Mouse (Mus musculus): ENCODE measurements around the gene Afap1.

The Afap1 gene

DNA sequence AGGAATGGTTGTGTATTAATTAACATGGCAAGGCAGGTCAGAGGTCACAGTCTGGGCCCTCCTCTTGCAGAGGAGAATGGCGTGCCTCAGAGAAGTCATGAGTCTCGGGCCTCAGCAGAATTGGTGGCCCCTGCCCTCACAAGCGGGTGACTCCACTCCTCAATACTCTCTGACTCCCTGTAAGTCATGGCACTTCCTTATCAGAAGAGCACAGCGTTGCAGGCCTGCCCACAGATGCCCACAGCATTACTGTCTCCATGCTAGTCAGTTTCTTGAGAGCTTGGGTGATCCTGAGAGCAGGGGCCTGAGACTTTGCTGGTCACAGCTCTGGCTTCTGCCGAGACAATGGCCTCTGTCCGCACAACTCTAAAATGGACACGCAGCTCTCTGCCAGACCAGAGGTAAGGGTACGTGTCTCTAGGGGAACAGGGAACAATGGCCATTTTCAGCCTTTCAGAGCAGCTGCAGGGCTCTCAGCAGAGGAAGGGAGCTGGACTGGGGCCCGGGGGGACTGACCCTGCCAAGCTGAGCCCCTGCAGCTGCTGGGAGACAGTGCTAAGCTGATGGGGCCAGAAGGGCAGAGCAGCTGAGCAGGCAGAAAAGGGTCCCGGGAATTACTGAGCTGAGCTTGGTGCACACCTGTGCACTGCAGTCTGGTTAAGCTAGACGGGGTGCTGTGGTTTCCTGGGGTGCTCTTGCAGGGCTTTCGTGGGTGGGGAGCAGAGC is 77.4 kb downstream of the Afap1 start:
- DNase-seq (ENCODE audit: extremely low read depth, insufficient read length, low spot score) = no peak

- DNase-seq (ENCODE audit: extremely low read depth, insufficient read length, low spot score) = peak; percentile 32
These were observed 78.9 kb downstream of the Afap1 start for GRCm38 (mm10) chr5:35971841-35972578.

DNA sequence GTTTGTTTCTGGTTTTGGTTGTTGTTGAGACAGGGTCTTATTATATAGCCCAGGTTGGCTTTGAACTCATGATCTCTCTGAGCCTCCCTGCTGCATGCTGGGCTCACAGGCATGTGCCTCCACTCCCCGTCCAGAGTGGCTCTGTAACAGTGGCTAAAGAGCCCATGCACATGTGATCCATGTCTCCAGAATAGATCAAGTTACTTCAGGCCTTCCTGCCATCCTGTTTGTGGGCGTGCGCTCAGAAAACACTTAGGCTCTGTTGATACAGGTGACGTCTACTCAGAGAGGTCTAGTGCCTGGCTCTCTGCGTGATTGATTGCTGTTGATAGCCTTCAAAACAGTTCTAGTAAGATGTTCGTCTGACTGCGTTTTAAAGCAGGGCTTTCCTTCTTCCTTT is 79.6 kb downstream of the Afap1 start:
- no peak for DNase-seq (ENCODE audit: extremely low read depth, insufficient read length, low spot score)

- peak; percentile 59 for DNase-seq (ENCODE audit: extremely low read depth, insufficient read length, low spot score)
These were observed 80.7 kb downstream of the Afap1 start for GRCm38 (mm10) chr5:35973800-35974199.

DNA sequence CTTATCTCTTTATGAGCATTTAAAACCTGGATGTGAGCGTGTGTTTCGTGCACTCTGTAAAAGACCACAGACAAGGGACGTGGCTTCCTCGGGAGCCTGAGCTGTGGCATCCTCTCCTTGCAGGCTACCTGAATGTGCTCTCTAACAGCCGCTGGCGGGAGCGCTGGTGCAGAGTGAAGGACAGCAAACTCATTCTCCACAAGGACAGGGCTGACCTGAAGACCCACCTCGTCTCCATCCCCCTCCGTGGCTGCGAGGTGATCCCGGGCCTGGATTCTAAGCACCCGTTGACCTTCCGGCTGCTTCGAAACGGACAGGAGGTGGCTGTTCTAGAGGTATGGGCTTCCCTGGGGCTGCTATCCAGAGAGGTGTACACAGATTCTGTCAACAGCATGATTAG is 81.1 kb downstream of the Afap1 start:
- DNase-seq (ENCODE audit: extremely low read depth, insufficient read length, low spot score) = no peak

DNA sequence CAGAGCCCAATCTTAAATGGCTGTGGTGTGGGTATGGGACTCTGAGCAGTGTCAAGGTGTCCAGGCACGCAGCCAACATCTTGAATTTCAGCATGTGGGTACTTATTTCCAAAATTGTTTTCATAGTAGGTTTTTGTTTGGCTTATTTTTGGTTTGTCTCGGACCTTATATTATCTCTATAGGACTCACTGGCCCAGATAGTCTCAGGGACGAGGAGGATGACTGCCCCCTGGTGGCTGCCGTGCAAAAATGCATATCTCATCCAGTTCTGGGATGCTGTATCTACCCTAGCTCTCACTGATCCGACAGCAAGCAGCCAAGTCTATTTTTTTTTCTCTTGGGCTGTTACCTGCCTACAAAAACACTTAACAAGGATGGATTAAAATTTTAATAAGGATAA is 82.6 kb downstream of the Afap1 start:
- DNase-seq (ENCODE audit: extremely low read depth, insufficient read length, low spot score) = no peak

- DNase-seq (ENCODE audit: extremely low read depth, insufficient read length, low spot score) = no peak
These were observed 87.4 kb downstream of the Afap1 start for GRCm38 (mm10) chr5:35980542-35980941.

GRCm38 (mm10) chr5:35981341-35981740 is 88.2 kb downstream of the Afap1 start:
- no peak for DNase-seq (ENCODE audit: extremely low read depth, insufficient read length, low spot score)

DNA sequence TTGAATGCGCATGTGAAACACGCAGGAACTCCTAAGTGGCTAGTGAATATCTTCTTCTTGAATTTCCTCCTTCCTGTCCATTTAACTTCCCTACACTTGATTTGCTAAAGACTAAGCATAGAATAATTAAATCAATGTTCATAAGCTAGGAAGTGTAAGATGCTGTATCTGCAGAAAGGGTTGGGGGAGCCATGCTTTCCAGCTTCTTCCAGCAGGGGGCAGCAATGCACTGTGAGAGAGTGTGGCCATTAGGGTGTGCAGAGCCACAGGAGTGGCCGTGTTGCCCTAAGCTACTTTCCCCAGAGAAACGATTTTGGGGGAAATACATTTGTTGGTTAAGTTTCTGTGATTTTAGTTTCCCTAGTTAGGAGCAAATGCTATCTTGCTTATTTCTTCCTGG is 88.9 kb downstream of the Afap1 start:
- no peak for DNase-seq (ENCODE audit: extremely low read depth, insufficient read length, low spot score)

- no peak for DNase-seq (ENCODE audit: extremely low read depth, insufficient read length, low spot score)
These were observed 92.5 kb downstream of the Afap1 start for GRCm38 (mm10) chr5:35985611-35986010.

- DNase-seq (ENCODE audit: extremely low read depth, insufficient read length, low spot score) = no peak
These were observed 95.0 kb downstream of the Afap1 start for GRCm38 (mm10) chr5:35988085-35988484.

- DNase-seq (ENCODE audit: extremely low read depth, insufficient read length, low spot score) = no peak
These were observed 96.4 kb downstream of the Afap1 start for GRCm38 (mm10) chr5:35989506-35989905.

DNA sequence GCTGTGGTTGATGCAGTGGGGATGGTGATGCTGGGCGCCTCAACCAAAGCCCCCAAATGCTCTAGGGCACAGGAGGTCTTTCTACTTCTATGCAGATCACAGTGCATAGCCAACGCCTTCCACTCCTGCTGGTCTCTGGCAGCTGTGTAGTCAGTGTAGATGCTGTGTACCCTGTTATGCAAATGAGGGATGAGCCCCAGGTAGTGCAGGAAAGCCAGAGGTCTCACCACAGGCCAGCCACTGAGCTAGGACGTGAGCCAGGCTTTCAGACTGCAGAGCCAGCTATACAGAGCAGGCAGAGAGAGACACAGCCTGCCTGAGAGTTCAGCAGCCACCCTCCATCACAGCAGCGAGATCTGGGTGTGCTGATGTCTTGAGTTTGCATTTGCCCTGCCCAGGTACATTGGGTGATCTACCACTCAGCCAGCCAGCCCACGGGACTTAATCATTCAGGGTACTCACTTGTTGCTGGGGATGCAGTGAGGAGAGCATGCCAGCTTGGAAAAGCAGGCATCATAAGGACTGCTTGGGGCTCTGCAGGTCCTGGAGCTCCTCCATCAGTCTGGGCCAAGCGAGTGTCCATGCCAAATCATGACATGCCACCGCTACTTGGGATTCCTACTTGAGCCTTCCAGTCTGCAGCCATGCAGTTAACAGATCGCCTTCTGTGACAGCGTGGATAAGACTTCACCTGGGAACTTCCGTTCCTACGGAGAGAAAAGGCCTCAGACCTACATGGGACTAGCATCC is 97.0 kb downstream of the Afap1 start:
- DNase-seq (ENCODE audit: extremely low read depth, insufficient read length, low spot score) = no peak

GRCm38 (mm10) chr5:36003797-36004196 is 110.7 kb downstream of the Afap1 start:
- DNase-seq (ENCODE audit: extremely low read depth, insufficient read length, low spot score) = no peak

DNA sequence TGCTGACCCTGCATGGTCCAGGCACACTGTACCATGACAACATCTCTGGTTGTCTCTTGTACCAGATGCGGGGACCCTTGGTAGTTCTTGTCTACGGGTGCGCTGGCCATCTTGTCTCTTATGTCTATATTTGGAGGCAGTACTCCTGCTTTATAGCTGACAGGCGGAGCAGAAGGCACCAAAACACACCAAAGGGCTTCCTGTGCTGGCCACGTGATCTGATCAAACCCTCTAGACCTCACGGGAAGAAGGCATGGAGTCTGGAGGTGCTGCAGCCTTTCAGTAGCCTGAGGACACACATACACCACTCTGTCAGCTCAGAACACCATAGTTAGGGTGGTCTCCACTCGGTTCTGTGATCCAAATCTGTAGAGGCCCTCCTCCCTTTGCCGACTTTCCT is 113.0 kb downstream of the Afap1 start:
- no peak for DNase-seq (ENCODE audit: extremely low read depth, insufficient read length, low spot score)

DNA sequence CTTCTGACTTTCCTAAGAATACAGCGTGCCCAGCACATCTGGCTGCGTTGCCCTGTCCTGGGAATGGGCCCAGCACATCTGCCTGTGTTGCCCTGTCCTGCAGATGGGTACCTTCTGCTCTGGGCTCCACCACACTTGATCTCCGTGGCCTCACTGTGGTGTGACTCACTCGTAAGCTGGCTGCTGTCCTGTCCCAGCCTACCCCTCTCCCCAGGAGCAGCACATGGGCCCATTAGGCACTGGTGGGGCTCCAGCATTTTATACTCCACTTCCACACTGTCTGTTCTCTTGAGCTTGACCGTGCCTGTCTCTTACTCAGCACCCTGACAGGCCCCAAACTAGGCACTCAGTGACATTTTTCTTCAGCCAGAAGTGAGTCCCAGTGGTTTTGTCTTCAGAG is 113.5 kb downstream of the Afap1 start:
- peak; percentile 52 for DNase-seq (ENCODE audit: extremely low read depth, insufficient read length, low spot score)

DNA sequence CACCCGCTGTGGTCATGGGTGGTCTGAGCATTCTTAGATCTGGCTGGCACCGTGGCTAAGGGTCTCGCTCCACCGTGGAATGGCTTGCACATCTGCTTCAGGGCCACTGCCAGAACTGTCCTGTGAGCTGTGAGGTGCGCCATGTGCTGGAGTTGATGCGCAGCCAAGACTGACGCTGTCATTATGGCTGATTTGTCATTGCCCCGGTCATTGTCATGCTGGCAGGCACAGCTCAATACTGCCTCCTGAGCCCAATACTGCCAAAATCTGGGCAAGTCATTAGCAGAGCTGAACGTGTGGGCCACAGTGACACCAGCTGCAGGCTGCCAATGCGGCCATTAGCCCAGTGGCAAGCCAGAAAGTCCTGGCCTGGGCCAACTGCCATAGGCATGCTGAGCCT is 114.5 kb downstream of the Afap1 start:
- peak; percentile 27 for DNase-seq (ENCODE audit: extremely low read depth, insufficient read length, low spot score)

- DNase-seq (ENCODE audit: extremely low read depth, insufficient read length, low spot score) = no peak
These were observed 116.3 kb downstream of the Afap1 start for GRCm38 (mm10) chr5:36009405-36009804.

DNA sequence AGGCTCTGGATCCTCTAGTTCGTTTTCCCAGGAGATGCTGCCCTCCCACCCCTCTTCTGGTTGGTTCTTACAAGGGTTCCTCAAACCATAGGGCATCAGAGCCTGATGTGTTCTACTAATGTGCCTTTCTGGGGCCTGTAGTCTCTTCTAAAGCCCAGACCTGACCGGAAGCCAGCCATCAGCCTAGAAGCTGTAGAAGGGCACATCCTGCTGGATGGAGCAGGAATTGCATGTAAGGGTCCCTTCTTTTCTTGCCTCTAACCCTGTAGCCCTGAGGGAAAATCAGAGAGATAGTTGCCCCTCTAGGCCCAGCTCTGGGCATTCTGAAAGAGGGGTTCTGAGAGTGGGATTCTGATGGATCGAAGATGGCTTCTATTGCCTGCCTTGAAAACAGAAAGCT is 125.2 kb downstream of the Afap1 start:
- DNase-seq (ENCODE audit: extremely low read depth, insufficient read length, low spot score) = no peak

DNA sequence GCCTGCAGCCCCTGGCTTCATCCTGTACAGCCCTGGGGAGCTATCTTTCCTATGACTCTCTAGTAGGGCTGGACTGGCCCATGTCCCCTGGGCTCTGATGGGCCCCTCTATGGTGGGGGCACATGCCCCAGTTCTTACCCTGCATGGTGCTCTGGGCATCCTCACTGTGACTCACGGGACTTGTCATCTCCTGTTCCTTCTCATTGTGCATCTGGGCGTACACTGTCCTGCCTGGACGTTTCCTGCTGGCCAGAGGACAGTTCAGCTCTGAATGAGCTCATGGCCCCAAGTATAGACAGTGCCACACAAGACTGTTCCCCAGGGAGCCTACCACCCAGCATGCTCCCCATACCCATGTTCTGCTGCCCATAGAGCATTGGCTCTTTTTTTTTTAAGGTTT is 128.0 kb downstream of the Afap1 start:
- DNase-seq (ENCODE audit: extremely low read depth, insufficient read length, low spot score) = no peak

GRCm38 (mm10) chr5:36022361-36022760 is 129.2 kb downstream of the Afap1 start:
- no peak for DNase-seq (ENCODE audit: extremely low read depth, insufficient read length, low spot score)
